Mouse (Mus musculus): ENCODE measurements at regions not wholly inside any gene's neighbourhood (a gene's known extent, or its start where the extent isn't known, plus 50 kb on each side); places are given as distances from the start of the nearest gene placed in this dataset.

GRCm38 (mm10) chr17:88349825-88350460 lies 90.6 kb upstream of the Foxn2 start:
- no peak for DNase-seq

- no peak for DNase-seq
These were observed 89.5 kb upstream of the Foxn2 start for GRCm38 (mm10) chr17:88350986-88351385.

- DNase-seq: no peak
These were observed 87.6 kb upstream of the Foxn2 start for GRCm38 (mm10) chr17:88352960-88353359.

GRCm38 (mm10) chr17:88361161-88361560 lies 79.3 kb upstream of the Foxn2 start:
- no peak for DNase-seq

- no peak for DNase-seq
These were observed 78.1 kb upstream of the Foxn2 start for GRCm38 (mm10) chr17:88362404-88362803.

GRCm38 (mm10) chr17:88367876-88368275 lies 72.6 kb upstream of the Foxn2 start:
- no peak for DNase-seq

- DNase-seq: no peak
These were observed 70.5 kb upstream of the Foxn2 start for GRCm38 (mm10) chr17:88369971-88370370.

GRCm38 (mm10) chr17:88370676-88371075 lies 69.8 kb upstream of the Foxn2 start:
- no peak for DNase-seq

GRCm38 (mm10) chr17:88378505-88378904 lies 62.0 kb upstream of the Foxn2 start:
- DNase-seq: no peak

GRCm38 (mm10) chr17:88379389-88379788 lies 61.1 kb upstream of the Foxn2 start:
- no peak for DNase-seq

- no peak for DNase-seq
These were observed 59.4 kb upstream of the Foxn2 start for GRCm38 (mm10) chr17:88381106-88381505.

GRCm38 (mm10) chr17:88383447-88383846 lies 57.1 kb upstream of the Foxn2 start:
- DNase-seq: no peak

- peak; percentile 14 for DNase-seq
These were observed 52.0 kb upstream of the Foxn2 start for GRCm38 (mm10) chr17:88388441-88388951.

GRCm38 (mm10) chr17:88389668-88390461 lies 50.6 kb upstream of the Foxn2 start:
- DNase-seq: no peak
